9 mouse cellular contexts compared by ENCODE assay signal in genomic region chr11:97802194-97802470, GRCm38 (mm10). TPM values are rescaled to one million over a fixed set of nuclear protein-coding genes. Genes with fewer than 3 reads are reported as not detected.
DNase-seq lines count a peak whose midpoint lies in the region; ATAC-seq and TF ChIP-seq lines count a peak whose summit lies in the region.
"Had no signal": no experiment of that assay in that cellular context is flagged by ENCODE, and none has a peak within 500 bp of the region (broad histone marks: within the 10 kb centered on the region; RNA-seq: fewer than 3 reads in every experiment).

No protein-coding gene starts in this region.

- H3K27ac ChIP-seq in heart, embryonic 16.5 days (ENCODE audit: low read length): peak overlapping the region; percentile 97; the same call in 1 of the 2 replicates
- H3K27ac ChIP-seq in embryonic facial prominence, embryonic 11.5 days (replicated peaks; ENCODE audit: low read depth, low read length): no peak overlapping the region
- H3K27ac ChIP-seq in hindbrain, postnatal 0 days: peak overlapping the region; percentile 60; the same call in 1 of the 2 replicates
- H3K27ac ChIP-seq in midbrain, embryonic 14.5 days (replicated peaks; ENCODE audit: low read depth, low read length): no peak overlapping the region

- H3K4me1 ChIP-seq in heart, embryonic 16.5 days (ENCODE audit: control insufficient read depth, insufficient read depth, low read length): peaks cover 60% of the 10 kb centered on the region
- peaks cover 27% of the 10 kb centered on the region for H3K4me1 ChIP-seq in embryonic facial prominence, embryonic 11.5 days (ENCODE audit: control insufficient read depth, insufficient read depth, low read length)
- peaks cover 47% of the 10 kb centered on the region for H3K4me1 ChIP-seq in hindbrain, postnatal 0 days (ENCODE audit: insufficient read depth, low read length)
- H3K4me1 ChIP-seq in midbrain, embryonic 14.5 days (ENCODE audit: control insufficient read depth, insufficient read depth, low read length): peaks cover 47% of the 10 kb centered on the region

- H3K4me3 ChIP-seq in heart, embryonic 16.5 days (ENCODE audit: low read length): peak overlapping the region; percentile 84; the same call in 1 of the 2 replicates
- 0 out of 2 replicates have a peak overlapping the region, but pooled peaks have one; percentile 2 for H3K4me3 ChIP-seq in embryonic facial prominence, embryonic 11.5 days (ENCODE audit: low read depth, low read length)
- H3K4me3 ChIP-seq in hindbrain, postnatal 0 days (ENCODE audit: low read length): peak overlapping the region; percentile 80
- peak overlapping the region; percentile 90 for H3K4me3 ChIP-seq in midbrain, embryonic 14.5 days (replicated peaks; ENCODE audit: low read depth, low read length)

- H3K9me3 ChIP-seq in heart, embryonic 16.5 days (replicated peaks; ENCODE audit: control insufficient read depth, low read length): no peaks in the 10 kb centered on the region
- H3K9me3 ChIP-seq in embryonic facial prominence, embryonic 11.5 days (replicated peaks; ENCODE audit: control insufficient read depth, low read length): no peaks in the 10 kb centered on the region
- H3K9me3 ChIP-seq in hindbrain, postnatal 0 days (ENCODE audit: low read length): no peaks in the 10 kb centered on the region
- no peaks in the 10 kb centered on the region for H3K9me3 ChIP-seq in midbrain, embryonic 14.5 days (ENCODE audit: control insufficient read depth, low read length)

- DNase-seq in heart, adult 18-20 months: no peak
- DNase-seq in embryonic facial prominence, embryonic 11.5 days (ENCODE audit: low spot score): no peak
- no peak for DNase-seq in hindbrain, postnatal 0 days (ENCODE audit: low spot score)
- no peak for DNase-seq in midbrain, embryonic 14.5 days
- no peak for DNase-seq in testis, postnatal 14 days (ENCODE audit: low spot score)
- DNase-seq in urinary bladder, postnatal 25 days (ENCODE audit: low spot score): no peak
- DNase-seq: thymus, postnatal 4 days had no signal

- no peaks in the 10 kb centered on the region for H3K27me3 ChIP-seq in heart, embryonic 16.5 days (ENCODE audit: control insufficient read depth, insufficient read depth, low read length)
- no peaks in the 10 kb centered on the region for H3K27me3 ChIP-seq in embryonic facial prominence, embryonic 11.5 days (ENCODE audit: control insufficient read depth, insufficient read depth, low read length)
- H3K27me3 ChIP-seq in hindbrain, postnatal 0 days (ENCODE audit: insufficient read depth, low read length): no peaks in the 10 kb centered on the region
- H3K27me3 ChIP-seq in midbrain, embryonic 14.5 days (ENCODE audit: control insufficient read depth, insufficient read depth, low read length): no peaks in the 10 kb centered on the region

- 27% methylated on average over 1 of the region's 1 CpGs for WGBS in heart, embryonic 16.5 days
- 50% methylated on average over 1 of the region's 1 CpGs for WGBS in embryonic facial prominence, embryonic 11.5 days
- 59% methylated on average over 1 of the region's 1 CpGs for WGBS in hindbrain, postnatal 0 days
- 35% methylated on average over 1 of the region's 1 CpGs for WGBS in midbrain, embryonic 14.5 days

- peak overlapping the region; percentile 94 for H3K4me2 ChIP-seq in heart, embryonic 16.5 days (ENCODE audit: low read depth, low read length)
- 0 out of 2 replicates have a peak overlapping the region, but pooled peaks have one; percentile 84 for H3K4me2 ChIP-seq in embryonic facial prominence, embryonic 11.5 days (ENCODE audit: low read depth, low read length)
- H3K4me2 ChIP-seq in hindbrain, postnatal 0 days (ENCODE audit: low read depth, low read length): peak overlapping the region; percentile 76
- peak overlapping the region; percentile 72 for H3K4me2 ChIP-seq in midbrain, embryonic 14.5 days (ENCODE audit: low read length)

- no peaks in the 10 kb centered on the region for H3K36me3 ChIP-seq in heart, embryonic 16.5 days (ENCODE audit: control insufficient read depth, insufficient read depth)
- H3K36me3 ChIP-seq in embryonic facial prominence, embryonic 11.5 days (replicated peaks; ENCODE audit: control insufficient read depth, insufficient read depth, low read depth, low read length): no peaks in the 10 kb centered on the region; the same call in 1 of the 2 replicates
- H3K36me3 ChIP-seq in hindbrain, postnatal 0 days (ENCODE audit: insufficient read depth, low read length): peaks cover 4% of the 10 kb centered on the region; the same call in 1 of the 2 replicates
- H3K36me3 ChIP-seq in midbrain, embryonic 14.5 days (ENCODE audit: control insufficient read depth, insufficient read depth, low read length): peaks cover 5% of the 10 kb centered on the region; the same call in 1 of the 2 replicates

- H3K9ac ChIP-seq in heart, embryonic 16.5 days (ENCODE audit: low read length): peak overlapping the region; percentile 94; the same call in 1 of the 2 replicates
- H3K9ac ChIP-seq in embryonic facial prominence, embryonic 11.5 days (replicated peaks; ENCODE audit: low read length): no peak overlapping the region
- peak overlapping the region; percentile 84; the same call in 1 of the 2 replicates for H3K9ac ChIP-seq in hindbrain, postnatal 0 days (replicated peaks; ENCODE audit: low read length)
- peak overlapping the region; percentile 21; the same call in 1 of the 2 replicates for H3K9ac ChIP-seq in midbrain, embryonic 14.5 days (replicated peaks; ENCODE audit: low read length)

- no peak for ATAC-seq in heart, embryonic 16.5 days (replicated peaks; ENCODE audit: extremely low read depth, insufficient read depth, low FRiP score)
- no peak for ATAC-seq in embryonic facial prominence, embryonic 11.5 days (replicated peaks; ENCODE audit: insufficient number of reproducible peaks, low FRiP score, low TSS enrichment, low read depth)
- no peak for ATAC-seq in hindbrain, postnatal 0 days
- no peak for ATAC-seq in midbrain, embryonic 14.5 days (ENCODE audit: low FRiP score, low TSS enrichment)
- no peak for ATAC-seq in megakaryocyte-erythroid progenitor cell, adult 5-6 weeks (replicated peaks; ENCODE audit: low FRiP score, low TSS enrichment, poor library complexity, severe bottlenecking)

- TF ChIP-seq CTCF in hindbrain, postnatal 0 days (IDR thresholded peaks at IDR 0.05; ENCODE audit: low read depth): no peak

RNA-seq across cellular contexts. Expression of gene Lasp1, which starts 3.3 kb away (rescaled TPM):
- polyA plus RNA-seq in heart, embryonic 16.5 days (2015; fragmentation: Nextera tagmentation; extraction: Ambion mirVana): 52.9 and 59.0 TPM in 2 replicates
- 10 to 100 TPM; 34.9 to 36.6 TPM for total RNA-seq in heart, adult 18-20 months (2021)
- polyA plus RNA-seq in embryonic facial prominence, embryonic 11.5 days (2014; fragmentation: Nextera tagmentation; extraction: Ambion mirVana): 62.6 and 67.8 TPM in 2 replicates
- total RNA-seq in hindbrain, postnatal 0 days (2014; rRNA removed): 177 and 187 TPM in 2 replicates
- polyA plus RNA-seq in hindbrain, postnatal 0 days (2015; fragmentation: Nextera tagmentation; extraction: Ambion mirVana): 121 and 137 TPM in 2 replicates
- polyA plus RNA-seq in midbrain, embryonic 14.5 days (2014; fragmentation: Nextera tagmentation; extraction: Ambion mirVana): 114 and 138 TPM in 2 replicates
- total RNA-seq in megakaryocyte-erythroid progenitor cell, adult 5-6 weeks (2014; fragmentation: Nextera tagmentation): 15.7 and 20.4 TPM in 2 replicates
- total RNA-seq in megakaryocyte-erythroid progenitor cell, adult 5-6 weeks (2017): 56.3 and 63.5 TPM in 2 replicates

RNA-seq across cellular contexts. Expression of gene Rpl23, which starts 19.9 kb away (rescaled TPM):
- 299 and 310 TPM in 2 replicates for polyA plus RNA-seq in heart, embryonic 16.5 days (2015; fragmentation: Nextera tagmentation; extraction: Ambion mirVana)
- total RNA-seq in heart, adult 18-20 months (2021): 100 to 1,000 TPM; 505 to 584 TPM
- 524 and 537 TPM in 2 replicates for polyA plus RNA-seq in embryonic facial prominence, embryonic 11.5 days (2014; fragmentation: Nextera tagmentation; extraction: Ambion mirVana)
- total RNA-seq in hindbrain, postnatal 0 days (2014; rRNA removed): 124 and 141 TPM in 2 replicates
- 351 and 362 TPM in 2 replicates for polyA plus RNA-seq in hindbrain, postnatal 0 days (2015; fragmentation: Nextera tagmentation; extraction: Ambion mirVana)
- 363 and 413 TPM in 2 replicates for polyA plus RNA-seq in midbrain, embryonic 14.5 days (2014; fragmentation: Nextera tagmentation; extraction: Ambion mirVana)
- 2,091 and 2,156 TPM in 2 replicates for total RNA-seq in megakaryocyte-erythroid progenitor cell, adult 5-6 weeks (2014; fragmentation: Nextera tagmentation)
- 1,518 and 2,802 TPM in 2 replicates for total RNA-seq in megakaryocyte-erythroid progenitor cell, adult 5-6 weeks (2017)

RNA-seq across cellular contexts. Expression of gene 1700001P01Rik, which starts 26.4 kb away (rescaled TPM):
- 0.25 and 0.41 TPM in 2 replicates for polyA plus RNA-seq in heart, embryonic 16.5 days (2015; fragmentation: Nextera tagmentation; extraction: Ambion mirVana)
- total RNA-seq in heart, adult 18-20 months (2021): not detected
- polyA plus RNA-seq in embryonic facial prominence, embryonic 11.5 days (2014; fragmentation: Nextera tagmentation; extraction: Ambion mirVana): not detected in 2 replicates
- total RNA-seq in hindbrain, postnatal 0 days (2014; rRNA removed): not detected in 2 replicates
- polyA plus RNA-seq in hindbrain, postnatal 0 days (2015; fragmentation: Nextera tagmentation; extraction: Ambion mirVana): not detected in 2 replicates
- not detected in 2 replicates for polyA plus RNA-seq in midbrain, embryonic 14.5 days (2014; fragmentation: Nextera tagmentation; extraction: Ambion mirVana)
- 0.89 TPM in 1 of 2 replicates, not detected in the other for total RNA-seq in megakaryocyte-erythroid progenitor cell, adult 5-6 weeks (2014; fragmentation: Nextera tagmentation)
- 2.4 TPM in 1 of 2 replicates, not detected in the other for total RNA-seq in megakaryocyte-erythroid progenitor cell, adult 5-6 weeks (2017)

RNA-seq across cellular contexts. Expression of gene Cwc25, which starts 35.8 kb away (rescaled TPM):
- polyA plus RNA-seq in heart, embryonic 16.5 days (2015; fragmentation: Nextera tagmentation; extraction: Ambion mirVana): 10.7 and 12.5 TPM in 2 replicates
- total RNA-seq in heart, adult 18-20 months (2021): 1 to 10 TPM; 6.4 to 8.4 TPM
- 12.9 and 13.1 TPM in 2 replicates for polyA plus RNA-seq in embryonic facial prominence, embryonic 11.5 days (2014; fragmentation: Nextera tagmentation; extraction: Ambion mirVana)
- 13.3 and 14.2 TPM in 2 replicates for total RNA-seq in hindbrain, postnatal 0 days (2014; rRNA removed)
- 11.9 and 12.9 TPM in 2 replicates for polyA plus RNA-seq in hindbrain, postnatal 0 days (2015; fragmentation: Nextera tagmentation; extraction: Ambion mirVana)
- 10.9 and 13.2 TPM in 2 replicates for polyA plus RNA-seq in midbrain, embryonic 14.5 days (2014; fragmentation: Nextera tagmentation; extraction: Ambion mirVana)
- total RNA-seq in megakaryocyte-erythroid progenitor cell, adult 5-6 weeks (2014; fragmentation: Nextera tagmentation): 17.7 and 18.9 TPM in 2 replicates
- 20.4 and 23.3 TPM in 2 replicates for total RNA-seq in megakaryocyte-erythroid progenitor cell, adult 5-6 weeks (2017)

RNA-seq across cellular contexts. Expression of gene B230217C12Rik, which starts 38.4 kb away (rescaled TPM):
- polyA plus RNA-seq in heart, embryonic 16.5 days (2015; fragmentation: Nextera tagmentation; extraction: Ambion mirVana): 2.5 and 3.2 TPM in 2 replicates
- total RNA-seq in heart, adult 18-20 months (2021): under 1 TPM; 0.51 to 0.55 TPM
- 15.4 and 20.0 TPM in 2 replicates for polyA plus RNA-seq in embryonic facial prominence, embryonic 11.5 days (2014; fragmentation: Nextera tagmentation; extraction: Ambion mirVana)
- total RNA-seq in hindbrain, postnatal 0 days (2014; rRNA removed): 29.4 and 30.0 TPM in 2 replicates
- polyA plus RNA-seq in hindbrain, postnatal 0 days (2015; fragmentation: Nextera tagmentation; extraction: Ambion mirVana): 31.6 and 32.3 TPM in 2 replicates
- polyA plus RNA-seq in midbrain, embryonic 14.5 days (2014; fragmentation: Nextera tagmentation; extraction: Ambion mirVana): 32.4 and 36.5 TPM in 2 replicates
- 0.45 and 1.7 TPM in 2 replicates for total RNA-seq in megakaryocyte-erythroid progenitor cell, adult 5-6 weeks (2014; fragmentation: Nextera tagmentation)
- 0.91 TPM in 1 of 2 replicates, not detected in the other for total RNA-seq in megakaryocyte-erythroid progenitor cell, adult 5-6 weeks (2017)

Comparison
In these comparisons a context has a peak if more than half of its experiments do, and no peak if none do; other contexts are left out.
1. H3K27ac ChIP-seq: peak in heart, embryonic 16.5 days (single experiment) and hindbrain, postnatal 0 days (single experiment); none in embryonic facial prominence, embryonic 11.5 days (single experiment) and midbrain, embryonic 14.5 days (single experiment).
2. H3K4me3 ChIP-seq: peak in every context shown above with its lines; median percentile 90 in midbrain, embryonic 14.5 days; 84 in heart, embryonic 16.5 days; 80 in hindbrain, postnatal 0 days; 2 in embryonic facial prominence, embryonic 11.5 days.
3. Peak in every context shown above with its lines, with median percentiles within 50 percentile points of each other: H3K4me2 ChIP-seq.